Mouse (Mus musculus): ENCODE results near the gene Impdh2.

Gene Impdh2

DNA sequence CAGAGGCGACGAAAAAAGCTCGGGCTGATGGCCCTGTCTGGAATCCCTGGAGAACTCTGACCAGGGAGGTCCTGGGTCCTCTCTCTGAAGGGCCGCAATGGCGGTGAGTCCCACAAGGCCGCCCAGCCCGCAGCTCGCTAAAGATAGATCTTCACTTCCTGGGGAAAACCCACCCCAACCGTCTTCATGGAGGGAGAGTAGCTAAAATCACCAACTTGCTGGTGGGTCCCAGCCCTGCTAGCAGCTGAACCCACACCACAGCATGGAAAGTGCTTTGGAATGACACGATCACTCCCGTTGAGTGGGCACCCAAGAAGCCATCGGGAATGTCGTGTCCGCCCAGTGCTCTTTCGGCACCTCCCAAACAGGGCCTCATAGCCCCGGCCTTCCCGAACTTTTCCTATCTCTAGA lies 8.4 kb downstream of the Impdh2 start:
- no peak for ATAC-seq (ENCODE audit: insufficient number of reproducible peaks, low FRiP score, low TSS enrichment)

GRCm38 (mm10) chr9:108569381-108570206 lies 9.5 kb downstream of the Impdh2 start, which contains the start of gene Dalrd3:
Gene Dalrd3, plus strand, starts transcription at chr9:108569886.
- ATAC-seq (ENCODE audit: insufficient number of reproducible peaks, low FRiP score, low TSS enrichment): 0 out of 2 replicates have a peak, but pooled peaks have one; percentile 47

GRCm38 (mm10) chr9:108570207-108570896 lies 10.3 kb downstream of the Impdh2 start:
- ATAC-seq (ENCODE audit: insufficient number of reproducible peaks, low FRiP score, low TSS enrichment): no peak

GRCm38 (mm10) chr9:108571401-108571973 lies 11.4 kb downstream of the Impdh2 start:
- ATAC-seq (ENCODE audit: insufficient number of reproducible peaks, low FRiP score, low TSS enrichment): no peak

GRCm38 (mm10) chr9:108572321-108572720 lies 12.2 kb downstream of the Impdh2 start:
- no peak for ATAC-seq (ENCODE audit: insufficient number of reproducible peaks, low FRiP score, low TSS enrichment)

DNA sequence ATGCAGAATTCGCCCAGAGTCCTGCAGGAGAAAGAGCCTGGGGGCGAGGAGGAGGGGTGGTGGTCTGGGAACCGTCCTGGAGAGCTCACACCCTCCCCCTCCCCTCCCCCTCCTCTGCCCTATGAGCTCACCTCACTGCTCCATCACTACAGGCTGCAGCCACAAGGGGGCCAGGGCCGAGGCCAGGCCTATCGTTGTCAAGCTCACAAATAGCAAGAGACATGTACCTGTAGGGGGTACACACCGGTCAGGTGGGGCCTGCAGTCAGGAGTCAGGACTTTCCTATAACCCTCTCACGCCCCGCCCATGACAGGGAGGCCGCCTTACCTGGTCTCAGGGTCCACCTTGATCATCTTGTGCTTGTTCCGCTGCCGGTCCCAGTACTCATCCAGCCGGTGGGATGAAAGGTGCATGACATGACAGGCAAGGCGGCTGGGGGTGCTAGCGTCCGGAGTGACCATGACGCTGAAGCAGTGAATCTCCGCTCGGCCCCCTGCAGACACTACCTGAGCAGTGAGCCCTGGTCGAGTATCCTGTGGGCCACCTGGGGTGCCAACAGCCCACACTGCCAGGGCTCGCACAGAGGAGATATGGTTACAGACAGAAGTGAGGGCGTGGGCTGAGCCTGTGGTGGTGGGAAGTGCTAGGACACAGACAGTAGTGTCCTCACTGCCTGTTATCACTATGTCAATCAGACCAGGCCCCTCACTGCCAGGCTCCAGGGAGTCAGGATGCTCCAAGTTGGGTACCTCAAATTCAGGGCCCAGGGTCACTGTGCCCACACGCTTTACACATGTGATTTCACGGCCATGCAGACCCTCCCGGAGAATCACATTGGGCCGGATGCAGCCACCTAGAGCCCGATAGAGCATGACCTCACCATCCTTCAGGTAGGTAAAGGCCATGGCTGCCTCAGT lies 13.9 kb downstream of the Impdh2 start:
- no peak for ATAC-seq (ENCODE audit: insufficient number of reproducible peaks, low FRiP score, low TSS enrichment)

DNA sequence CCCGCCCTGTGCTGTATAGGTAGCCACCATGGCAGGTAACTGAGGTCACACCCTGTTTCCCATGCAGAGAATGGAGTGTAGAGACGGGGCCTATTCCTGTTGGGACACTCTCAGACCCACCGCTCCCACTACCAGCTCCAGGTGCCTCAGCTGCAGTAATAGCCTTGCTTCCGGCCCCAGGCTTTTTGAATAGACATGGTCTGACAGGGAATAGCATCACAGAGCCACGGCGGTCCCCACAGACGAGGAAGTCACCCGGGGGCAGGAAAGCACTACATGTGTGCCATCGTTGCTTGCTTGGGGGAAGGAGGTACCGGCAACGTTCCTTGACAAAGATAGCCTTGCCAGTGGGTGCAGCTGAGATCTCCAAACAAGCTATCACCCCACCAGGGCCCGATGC lies 14.8 kb downstream of the Impdh2 start:
- no peak for ATAC-seq (ENCODE audit: insufficient number of reproducible peaks, low FRiP score, low TSS enrichment)

GRCm38 (mm10) chr9:108575321-108576297 lies 15.5 kb downstream of the Impdh2 start:
- no peak for ATAC-seq (ENCODE audit: insufficient number of reproducible peaks, low FRiP score, low TSS enrichment)

DNA sequence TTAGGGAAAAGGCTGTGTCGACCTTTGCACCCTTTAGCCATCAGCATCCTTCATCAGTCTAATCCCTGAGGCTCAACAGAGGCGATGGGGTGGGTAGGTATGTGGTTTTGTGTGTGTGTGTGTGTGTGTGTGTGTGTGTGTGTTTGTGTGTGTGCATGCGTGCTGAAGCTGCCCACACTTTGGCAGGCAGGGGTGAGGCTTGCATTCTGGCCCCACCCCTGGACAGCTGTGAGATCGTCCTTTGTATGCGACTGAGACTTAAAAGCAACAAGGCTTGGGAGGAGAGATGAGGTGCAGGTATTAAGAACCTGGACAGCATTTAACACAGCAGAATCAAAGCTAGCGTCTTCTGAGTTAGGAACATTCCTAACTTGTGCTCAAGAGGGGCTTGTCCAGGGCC lies 16.9 kb downstream of the Impdh2 start:
- ATAC-seq (ENCODE audit: insufficient number of reproducible peaks, low FRiP score, low TSS enrichment): no peak

GRCm38 (mm10) chr9:108577934-108578544 lies 18.0 kb downstream of the Impdh2 start:
- 0 out of 2 replicates have a peak, but pooled peaks have one; percentile 6 for ATAC-seq (ENCODE audit: insufficient number of reproducible peaks, low FRiP score, low TSS enrichment)

DNA sequence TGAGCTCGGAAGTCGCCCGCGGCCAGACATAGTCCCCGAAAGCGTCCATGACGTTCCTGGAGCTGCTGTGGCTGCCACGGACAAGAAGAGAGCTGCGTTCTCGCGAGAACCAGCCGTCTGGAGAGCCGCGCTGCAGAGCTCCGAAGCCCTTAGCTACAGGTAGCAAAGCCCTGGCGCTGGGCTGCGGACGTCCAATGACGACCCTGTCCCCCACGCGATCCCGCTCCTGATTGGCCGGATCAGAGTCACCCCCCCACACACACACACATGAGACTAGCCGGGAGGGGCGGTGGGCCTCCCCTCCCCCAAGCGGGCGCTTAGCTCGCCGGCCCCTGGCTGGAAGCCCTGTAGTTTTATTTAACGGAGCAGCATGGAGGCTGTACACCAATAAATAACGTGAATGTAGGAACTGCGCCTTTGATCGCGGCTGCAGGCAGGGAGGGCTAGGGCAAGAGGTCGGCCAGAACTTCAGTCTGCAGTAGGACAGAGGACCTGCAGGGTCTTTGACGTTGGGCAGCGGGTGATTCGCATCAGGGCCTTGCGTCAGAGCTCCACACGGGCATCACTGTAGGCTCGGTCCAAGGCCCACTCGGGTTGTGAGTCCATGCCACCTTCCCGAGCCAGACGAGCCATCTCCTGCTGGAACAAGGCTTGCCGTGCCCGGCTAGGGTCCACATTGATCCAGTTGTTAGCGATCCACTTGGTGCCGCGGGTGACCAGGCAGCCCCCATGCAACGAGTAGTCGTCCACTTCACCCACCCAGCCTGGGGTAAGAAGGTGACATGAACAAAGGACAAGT lies 18.7 kb downstream of the Impdh2 start, which contains the start of gene Wdr6:
TSS of gene Wdr6 (minus strand) at position 195 of the 799 bp plus-strand sequence.
- peak; percentile 77 for ATAC-seq (ENCODE audit: insufficient number of reproducible peaks, low FRiP score, low TSS enrichment)

DNA sequence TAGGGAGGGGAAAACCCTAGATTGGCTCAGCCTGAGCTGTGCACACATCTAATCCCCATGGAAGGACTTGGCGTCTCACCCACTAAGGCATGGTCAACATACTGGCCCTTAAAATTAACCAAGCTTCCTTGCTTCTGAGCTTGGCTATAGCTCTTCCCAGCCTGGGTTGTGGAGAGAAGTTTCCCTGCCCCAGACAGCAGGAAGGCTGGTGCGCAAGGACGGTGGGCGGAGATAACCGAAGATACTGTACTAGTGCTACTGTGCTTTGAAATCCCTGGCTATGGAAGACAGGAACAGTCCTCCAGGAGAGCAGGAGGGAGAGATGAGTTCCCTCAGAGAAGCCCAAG lies 19.2 kb downstream of the Impdh2 start:
- ATAC-seq (ENCODE audit: insufficient number of reproducible peaks, low FRiP score, low TSS enrichment): no peak

GRCm38 (mm10) chr9:108587571-108588180 lies 27.6 kb downstream of the Impdh2 start:
- peak; percentile 82 for ATAC-seq (ENCODE audit: insufficient number of reproducible peaks, low FRiP score, low TSS enrichment)

DNA sequence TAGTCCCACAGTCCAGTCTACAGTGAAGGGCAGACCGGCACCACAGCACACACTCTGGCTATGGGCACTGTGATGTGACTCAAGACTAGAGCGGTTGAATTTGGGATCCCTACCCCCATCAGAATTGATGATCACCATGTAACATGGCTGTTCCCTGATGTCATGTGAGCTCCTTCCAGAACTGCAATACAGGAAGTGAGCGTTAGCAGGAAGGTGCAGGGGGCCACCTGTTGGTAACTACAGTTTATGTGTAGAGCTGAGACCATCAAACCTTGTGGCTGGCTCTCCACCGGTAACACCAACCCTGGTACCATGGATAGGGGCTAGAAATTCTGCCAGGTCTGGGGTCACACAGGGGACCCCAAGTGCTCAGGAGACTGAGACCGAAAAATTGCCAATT lies 29.1 kb downstream of the Impdh2 start:
- ATAC-seq (ENCODE audit: insufficient number of reproducible peaks, low FRiP score, low TSS enrichment): no peak

- no peak for ATAC-seq (ENCODE audit: insufficient number of reproducible peaks, low FRiP score, low TSS enrichment)
Measured at GRCm38 (mm10) chr9:108591462-108591861, 31.4 kb downstream of the Impdh2 start.

GRCm38 (mm10) chr9:108594354-108594753 lies 34.3 kb downstream of the Impdh2 start:
- ATAC-seq (ENCODE audit: insufficient number of reproducible peaks, low FRiP score, low TSS enrichment): no peak

DNA sequence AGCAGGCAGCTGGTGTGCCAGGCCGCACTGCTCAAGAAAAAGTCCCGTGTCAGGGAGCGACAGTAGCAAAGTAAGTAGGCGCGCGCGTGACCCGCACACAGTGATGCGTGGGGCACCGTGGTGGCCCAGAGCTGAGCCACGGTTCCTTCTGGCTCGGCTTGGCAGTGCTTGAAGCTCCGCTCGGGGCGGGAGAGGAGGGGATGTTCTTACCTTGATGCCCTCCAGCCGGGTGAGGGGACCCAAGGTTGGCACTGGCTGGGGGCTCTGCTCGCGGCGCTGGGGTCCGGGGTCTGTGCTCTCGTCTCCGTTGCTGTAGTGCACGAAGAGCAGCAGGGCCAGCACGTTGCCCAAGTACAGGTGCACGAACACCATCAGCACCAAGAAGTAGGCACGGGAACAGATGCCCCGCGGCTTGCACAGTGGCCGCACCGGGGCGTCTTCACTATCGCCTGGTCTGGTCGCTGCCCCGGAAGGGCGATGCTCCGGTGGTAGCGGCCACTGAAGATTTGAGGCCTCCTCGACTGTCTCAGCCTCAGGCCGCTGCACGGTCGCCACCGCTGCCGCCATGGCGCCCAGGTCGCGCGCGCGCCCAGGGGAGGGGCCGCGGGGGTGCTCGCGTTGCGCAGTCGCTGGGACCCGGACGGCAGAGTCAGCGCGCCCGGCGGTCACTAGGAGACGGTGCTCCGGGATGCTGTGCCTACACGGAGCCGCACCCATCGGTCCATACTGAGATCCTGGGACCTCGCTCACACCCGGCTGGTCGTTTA lies 37.1 kb downstream of the Impdh2 start, which contains the start of gene P4htm:
TSS of gene P4htm (minus strand) at position 670 of the 767 bp plus-strand sequence.
- peak; percentile 77; the same call in 1 of the 2 replicates for ATAC-seq (ENCODE audit: insufficient number of reproducible peaks, low FRiP score, low TSS enrichment)
